Mouse (Mus musculus) neural tube, embryonic 14.5 days (tissue): ENCODE data around the gene Tmem8b. TPM values are rescaled to one million over a fixed set of nuclear protein-coding genes. Genes with fewer than 3 reads are reported as not detected.

Experiments used
- ATAC-seq: fragments of 200-750 bp; cut with Nextera tagmentation; 2 replicates; pipeline ENCODE4 v1.8.0; 2017; ENCODE audit warnings: low read depth, mild to moderate bottlenecking, moderate TSS enrichment, moderate library complexity
- H3K27ac ChIP-seq: fragments of 300-500 bp; sonication (generic); 2 replicates; pipeline ENCODE4 v1.5.1; 2014; ENCODE audit warnings: low read depth, mild to moderate bottlenecking, control low read depth, low read length, moderate library complexity, mixed read lengths
- H3K27me3 ChIP-seq: fragments of 300-500 bp; sonication (generic); 2 replicates; pipeline ENCODE4 v1.6.1; 2014; ENCODE audit warnings: low read length; ENCODE audit not compliant: control insufficient read depth, insufficient read depth
- H3K36me3 ChIP-seq: fragments of 300-500 bp; sonication (generic); 2 replicates; pipeline ENCODE4 v1.6.1; 2014; ENCODE audit warnings: low read length, mixed read lengths; ENCODE audit not compliant: control insufficient read depth, insufficient read depth
- H3K4me1 ChIP-seq: fragments of 300-500 bp; sonication (generic); 2 replicates; pipeline ENCODE4 v1.6.1; 2014; ENCODE audit warnings: low read length; ENCODE audit not compliant: control insufficient read depth, insufficient read depth
- H3K4me2 ChIP-seq: fragments of 300-500 bp; sonication (generic); 2 replicates; pipeline ENCODE4 v1.6.1; 2014; ENCODE audit warnings: mild to moderate bottlenecking, low read depth, low read length, control low read depth
- H3K4me3 ChIP-seq: fragments of 300-500 bp; sonication (generic); 2 replicates; pipeline ENCODE4 v1.5.1; 2014; ENCODE audit warnings: low read depth, low read length, control low read depth, mixed read lengths
- H3K9ac ChIP-seq: fragments of 300-500 bp; sonication (generic); replicated peaks from 2 replicates; pipeline ENCODE4 v1.6.1; 2014; ENCODE audit warnings: low read depth, mild to moderate bottlenecking, control low read depth, low read length, mixed read lengths
- H3K9me3 ChIP-seq: fragments of 300-500 bp; sonication (generic); 2 replicates; pipeline ENCODE4 v1.6.1; 2016; ENCODE audit warnings: low read length; ENCODE audit not compliant: control insufficient read depth
- WGBS: fragments of 180-500 bp; shearing (Covaris S2); extraction: QIAGEN DNeasy Blood & Tissue Kit; methylation state at CpG from one replicate; pipeline ENCODE4 v1.1.7; 2014; 5-methylcytosine and 5-hydroxymethylcytosine counted together
- polyA plus RNA-seq: library from polyadenylated mRNA; unstranded; fragments of >200 nt; fragmentation: Nextera tagmentation; extraction: Ambion mirVana; gene quantifications from 2 replicates; pipeline ENCODE4 v1.2.1, GENCODE M21; 2014

The Tmem8b gene
- polyA plus RNA-seq, 1 experiment from 2014 or later: 13.3 TPM

GRCm38 (mm10) chr4:43726228-43726993 is 57.6 kb downstream of the Tmem8b start:
- H3K27ac ChIP-seq: no peak overlapping the region
- H3K4me2 ChIP-seq: no peak overlapping the region
- H3K36me3 ChIP-seq: no peaks in the 10 kb centered on the region
- H3K4me3 ChIP-seq: no peak overlapping the region
- ATAC-seq: no peak
- 76% methylated on average over 12 of the region's 12 CpGs for WGBS
- no peaks in the 10 kb centered on the region for H3K27me3 ChIP-seq
- H3K4me1 ChIP-seq: no peaks in the 10 kb centered on the region
- no peak overlapping the region for H3K9ac ChIP-seq
- no peaks in the 10 kb centered on the region for H3K9me3 ChIP-seq

DNA sequence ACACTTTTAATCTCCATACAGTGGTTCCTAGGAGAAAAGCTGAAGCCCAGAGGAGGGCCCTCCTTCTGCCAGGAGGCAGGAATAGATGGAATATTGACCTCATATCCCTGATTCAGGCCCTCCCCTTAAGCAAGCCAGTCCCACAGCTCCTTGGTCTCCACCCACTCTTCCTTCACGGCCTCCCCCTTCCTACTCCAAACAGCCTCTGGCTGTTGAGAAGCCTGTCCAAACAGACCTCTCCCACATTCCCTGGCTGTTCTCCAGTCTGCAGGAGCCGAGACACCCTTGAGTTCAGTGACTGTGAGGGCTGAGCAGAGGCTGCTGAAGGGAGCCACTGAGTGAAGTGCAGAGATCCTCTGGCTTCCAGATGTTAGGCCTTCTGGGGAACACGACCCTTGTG is 58.2 kb downstream of the Tmem8b start, which contains the start of gene Hrct1:
TSS of gene Hrct1 (plus strand) at position 194 of the 400 bp plus-strand sequence.
- no peaks in the 10 kb centered on the region for H3K4me1 ChIP-seq
- no peak within 1 kb of the TSS for H3K9ac ChIP-seq
- no peaks in the 10 kb centered on the region for H3K9me3 ChIP-seq
- 58% methylated on average over 3 of the region's 3 CpGs for WGBS
- no peak within 1 kb of the TSS for H3K4me2 ChIP-seq
- ATAC-seq: no peak
- H3K27ac ChIP-seq: no peak within 1 kb of the TSS
- no peaks in the 10 kb centered on the region for H3K36me3 ChIP-seq
- no peak within 1 kb of the TSS for H3K4me3 ChIP-seq
- no peaks in the 10 kb centered on the region for H3K27me3 ChIP-seq

DNA sequence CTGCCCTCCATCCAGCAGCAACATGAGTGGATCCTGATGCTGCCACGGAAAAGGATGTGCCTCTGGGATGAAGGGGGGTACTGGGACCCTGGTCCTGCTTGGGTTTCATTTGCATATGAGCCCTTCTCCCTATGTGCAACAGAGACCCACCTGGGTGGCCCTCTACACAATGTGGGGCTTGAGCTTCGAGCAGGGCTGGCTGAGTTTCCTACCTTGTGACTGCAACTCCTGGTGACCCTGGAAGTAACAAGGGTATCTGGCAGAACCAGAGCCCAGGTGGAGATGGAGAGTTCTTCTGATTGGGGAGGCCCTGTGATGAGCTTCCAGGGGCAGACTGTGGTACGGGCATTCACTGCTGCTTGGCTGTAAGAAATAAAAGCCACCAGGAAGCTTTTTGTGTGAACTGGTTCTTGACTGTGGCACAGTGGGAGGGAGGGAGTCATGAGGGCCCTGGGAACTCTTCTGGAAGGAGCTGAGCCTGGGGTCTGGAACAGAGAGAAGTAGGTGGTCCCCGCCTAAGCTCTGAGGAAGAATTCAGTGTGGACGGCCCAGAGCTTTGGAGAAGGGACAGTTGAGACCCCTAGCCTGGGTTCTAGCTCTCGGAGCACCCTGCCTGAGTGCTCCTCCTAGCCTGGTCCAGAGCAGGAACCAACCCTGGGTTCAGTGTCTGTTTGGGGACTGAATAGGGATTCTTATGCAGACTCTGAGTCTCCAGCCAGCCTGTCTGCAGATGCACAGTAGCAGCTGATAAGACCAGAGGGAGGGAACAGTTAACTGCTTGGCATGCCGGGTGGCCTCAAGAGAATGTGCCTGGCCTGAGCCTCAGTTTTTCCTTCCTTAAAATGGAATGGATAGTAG is 59.2 kb downstream of the Tmem8b start:
- Histone ChIP-seq H3K9me3 (no peaks in the 10 kb centered on the region), H3K4me2 (no peak overlapping the region), H3K36me3 (no peaks in the 10 kb centered on the region), H3K4me1 (no peaks in the 10 kb centered on the region), H3K9ac (no peak overlapping the region), H3K4me3 (no peak overlapping the region), H3K27ac (no peak overlapping the region), H3K27me3 (no peaks in the 10 kb centered on the region)
- ATAC-seq: no peak
- WGBS: 74% methylated on average over 7 of the region's 7 CpGs

DNA sequence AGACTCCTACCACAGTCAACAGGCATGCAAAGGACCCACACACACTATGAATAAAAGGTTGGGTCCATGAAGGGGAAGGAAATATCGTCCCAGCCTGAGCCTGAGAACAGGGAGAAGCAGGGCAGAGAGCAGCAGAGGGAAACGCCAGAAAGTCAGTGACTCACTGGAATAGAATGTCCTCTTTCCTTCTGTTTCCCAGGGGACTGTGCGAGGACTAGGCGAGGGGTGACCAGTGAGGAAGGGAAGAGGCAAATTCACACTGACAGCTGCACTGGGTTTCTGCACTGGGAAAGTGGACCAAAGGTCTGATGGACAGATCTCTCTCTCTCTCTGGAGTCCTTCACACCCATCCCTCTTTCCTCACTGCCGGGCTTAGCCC is 59.8 kb downstream of the Tmem8b start:
- H3K4me2 ChIP-seq: no peak overlapping the region
- H3K36me3 ChIP-seq: no peaks in the 10 kb centered on the region
- WGBS: 67% methylated on average over 5 of the region's 5 CpGs

DNA sequence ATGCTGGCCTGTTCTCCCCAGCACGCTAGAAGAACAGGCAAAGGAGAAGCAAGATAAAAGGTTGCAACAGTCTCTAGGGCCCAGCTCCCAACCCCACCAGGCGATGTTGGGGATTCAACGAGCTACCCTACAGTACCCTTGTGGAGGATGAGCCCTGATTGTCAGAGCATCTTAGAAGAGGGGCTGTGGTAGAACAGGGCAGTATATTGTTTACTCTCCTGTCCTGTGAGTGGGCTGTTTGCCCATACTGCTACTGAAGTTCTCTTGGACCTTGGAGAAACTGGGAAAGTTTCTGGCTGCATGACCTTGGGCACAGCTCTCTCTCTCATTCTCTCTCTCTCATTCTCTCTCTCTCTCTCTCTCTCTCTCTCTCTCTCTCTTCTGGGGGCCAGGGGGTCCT is 60.4 kb downstream of the Tmem8b start:
- H3K27me3 ChIP-seq: no peaks in the 10 kb centered on the region
- H3K9ac ChIP-seq: no peak overlapping the region
- H3K9me3 ChIP-seq: no peaks in the 10 kb centered on the region
- ATAC-seq: no peak
- no peaks in the 10 kb centered on the region for H3K36me3 ChIP-seq
- no peak overlapping the region for H3K4me2 ChIP-seq
- H3K4me3 ChIP-seq: no peak overlapping the region
- H3K4me1 ChIP-seq: no peaks in the 10 kb centered on the region
- WGBS: 72% methylated on average over 3 of the region's 3 CpGs
- no peak overlapping the region for H3K27ac ChIP-seq

More for the DNA sequence above, 59.8 kb downstream of the Tmem8b start:
- no peak for ATAC-seq
- Histone ChIP-seq H3K9me3 (no peaks in the 10 kb centered on the region), H3K27me3 (no peaks in the 10 kb centered on the region), H3K27ac (no peak overlapping the region), H3K9ac (no peak overlapping the region), H3K4me3 (no peak overlapping the region), H3K4me1 (no peaks in the 10 kb centered on the region)

GRCm38 (mm10) chr4:43729794-43730550 is 61.2 kb downstream of the Tmem8b start, which contains the start of gene Spaar:
Spaar (plus strand) TSS chr4:43730034.
- no peak within 1 kb of the TSS for H3K27ac ChIP-seq
- 67% methylated on average over 14 of the region's 14 CpGs for WGBS
- no peaks in the 10 kb centered on the region for H3K4me1 ChIP-seq
- H3K27me3 ChIP-seq: no peaks in the 10 kb centered on the region
- no peak within 1 kb of the TSS for H3K4me2 ChIP-seq
- H3K36me3 ChIP-seq: no peaks in the 10 kb centered on the region
- no peaks in the 10 kb centered on the region for H3K9me3 ChIP-seq
- H3K9ac ChIP-seq: no peak within 1 kb of the TSS
- H3K4me3 ChIP-seq: no peak within 1 kb of the TSS
- ATAC-seq: no peak

DNA sequence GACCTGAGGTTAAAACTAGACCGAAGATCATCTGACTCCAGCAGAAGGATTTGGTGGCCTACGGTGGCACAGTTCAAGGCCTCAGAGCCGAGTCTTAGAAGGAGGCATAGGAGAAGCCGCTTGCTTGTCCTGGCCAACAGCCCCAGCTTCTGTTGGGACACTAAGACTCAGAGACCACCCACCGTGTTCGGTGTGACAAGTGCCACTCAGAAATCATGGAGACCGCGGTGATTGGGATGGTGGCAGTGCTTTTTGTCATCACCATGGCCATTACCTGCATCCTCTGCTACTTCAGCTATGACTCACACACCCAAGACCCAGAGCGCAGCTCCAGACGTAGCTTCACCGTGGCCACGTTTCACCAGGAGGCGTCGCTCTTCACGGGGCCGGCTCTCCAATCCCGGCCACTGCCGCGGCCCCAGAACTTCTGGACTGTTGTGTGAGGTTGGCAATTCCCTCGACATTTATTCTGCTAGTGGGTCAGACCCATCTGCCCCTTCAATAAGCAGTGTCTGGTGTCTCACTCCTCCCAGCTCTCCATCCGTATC is 62.1 kb downstream of the Tmem8b start:
- no peaks in the 10 kb centered on the region for H3K36me3 ChIP-seq
- no peak overlapping the region for H3K4me3 ChIP-seq
- H3K9me3 ChIP-seq: no peaks in the 10 kb centered on the region
- H3K27me3 ChIP-seq: no peaks in the 10 kb centered on the region
- no peak overlapping the region for H3K4me2 ChIP-seq
- 73% methylated on average over 21 of the region's 21 CpGs for WGBS
- no peaks in the 10 kb centered on the region for H3K4me1 ChIP-seq
- ATAC-seq: no peak
- no peak overlapping the region for H3K9ac ChIP-seq
- no peak overlapping the region for H3K27ac ChIP-seq

DNA sequence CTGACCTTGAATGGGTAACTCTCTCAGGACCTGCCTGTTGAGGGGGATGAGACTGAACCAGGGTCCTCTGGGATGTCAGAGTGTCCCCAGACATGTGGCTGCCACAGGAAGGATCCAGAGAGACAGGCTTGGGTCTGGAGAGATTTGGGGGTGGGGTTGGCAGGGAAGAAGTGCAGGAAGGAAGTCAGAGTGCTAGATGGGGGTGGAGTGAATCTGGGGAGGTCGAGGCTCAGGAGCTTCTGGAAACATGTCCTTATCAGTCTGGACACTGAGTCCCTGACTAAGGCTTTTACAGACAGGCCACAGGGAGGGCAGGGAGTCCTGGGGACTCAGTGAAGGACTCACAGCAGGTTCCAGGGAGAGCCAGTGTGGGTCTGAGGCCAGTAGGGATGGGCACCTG is 63.4 kb downstream of the Tmem8b start:
- 22% methylated on average over 1 of the region's 1 CpGs for WGBS
- H3K4me2 ChIP-seq: no peak overlapping the region

More for the DNA sequence above, 63.4 kb downstream of the Tmem8b start:
- Histone ChIP-seq H3K4me3 (no peak overlapping the region), H3K27ac (no peak overlapping the region), H3K9me3 (no peaks in the 10 kb centered on the region), H3K27me3 (no peaks in the 10 kb centered on the region), H3K36me3 (no peaks in the 10 kb centered on the region), H3K4me1 (no peaks in the 10 kb centered on the region), H3K9ac (no peak overlapping the region)
- no peak for ATAC-seq
